Mouse (Mus musculus): ENCODE measurements around the gene Atp5e.

GRCm38 (mm10) chr2:174446905-174447304 lies 17.0 kb downstream of the Atp5e start:
- no peak for TF ChIP-seq CTCF (IDR thresholded peaks at IDR 0.05; ENCODE audit: extremely low read depth, insufficient read length, insufficient replicate concordance, low read depth, low read length)
- no peak for TF ChIP-seq POLR2A (IDR thresholded peaks at IDR 0.05; ENCODE audit: low read depth, low read length)
